Mouse (Mus musculus): ENCODE measurements at regions not wholly inside any gene's neighbourhood (a gene's known extent, or its start where the extent isn't known, plus 50 kb on each side); places are given as distances from the start of the nearest gene placed in this dataset.

- no peak for TF ChIP-seq NELFE (IDR thresholded peaks at IDR 0.05; ENCODE audit: low read depth, low read length)
- TF ChIP-seq POLR2A (IDR thresholded peaks at IDR 0.05; ENCODE audit: control insufficient read depth in 1 of 2, insufficient read depth in 1 of 2, low read depth in 1 of 2, low read length in 2 of 2, poor library complexity in 1 of 2), result no peak
- TF ChIP-seq CTCF (IDR thresholded peaks at IDR 0.05 in 2 of 3, conservative IDR thresholded peaks at IDR 0.05 in 1 of 3; ENCODE audit: control insufficient read depth in 1 of 3, insufficient read depth in 1 of 3, low read depth in 2 of 3, low read length in 3 of 3, poor library complexity in 1 of 3, severe bottlenecking in 1 of 3), result no peak
- no peak for TF ChIP-seq E2F4 (IDR thresholded peaks at IDR 0.05; ENCODE audit: borderline replicate concordance, low read depth, low read length)
- no peak for TF ChIP-seq JUND (IDR thresholded peaks at IDR 0.05; ENCODE audit: low read depth, low read length)
- TF ChIP-seq ZMIZ1 (IDR thresholded peaks at IDR 0.05; ENCODE audit: low read depth, low read length), result no peak
- TF ChIP-seq EP300 (IDR thresholded peaks at IDR 0.05; ENCODE audit: low read depth in 1 of 2, low read length in 2 of 2), result no peak
- TF ChIP-seq CHD1 (IDR thresholded peaks at IDR 0.05; ENCODE audit: low read depth, low read length), result no peak
- TF ChIP-seq TAL1 (IDR thresholded peaks at IDR 0.05; ENCODE audit: low read length), result no peak
- TF ChIP-seq RAD21 (IDR thresholded peaks at IDR 0.05; ENCODE audit: low read depth, low read length), result no peak
- no peak for TF ChIP-seq POLR2AphosphoS5 (IDR thresholded peaks at IDR 0.05; ENCODE audit: borderline replicate concordance, low read depth, low read length)
- TF ChIP-seq USF2 (IDR thresholded peaks at IDR 0.05; ENCODE audit: borderline replicate concordance in 1 of 2, insufficient read depth in 1 of 2, low read depth in 1 of 2, low read length in 2 of 2), result no peak
- no peak for TF ChIP-seq MEF2A (IDR thresholded peaks at IDR 0.05; ENCODE audit: extremely low read depth, insufficient replicate concordance, low read depth, low read length, poor library complexity, severe bottlenecking)
These were observed 346.3 kb upstream of the Map3k7 start for GRCm38 (mm10) chr4:31617572-31617971.

All from MEL (cell line).